Mouse (Mus musculus): ENCODE data around the gene Kcnj15.

Gene Kcnj15

GRCm38 (mm10) chr16:95257266-95257894 is at the start of gene Kcnj15:
Gene Kcnj15 (plus strand): TSS chr16:95257558.
- DNase-seq (ENCODE audit: low spot score): no peak

DNA sequence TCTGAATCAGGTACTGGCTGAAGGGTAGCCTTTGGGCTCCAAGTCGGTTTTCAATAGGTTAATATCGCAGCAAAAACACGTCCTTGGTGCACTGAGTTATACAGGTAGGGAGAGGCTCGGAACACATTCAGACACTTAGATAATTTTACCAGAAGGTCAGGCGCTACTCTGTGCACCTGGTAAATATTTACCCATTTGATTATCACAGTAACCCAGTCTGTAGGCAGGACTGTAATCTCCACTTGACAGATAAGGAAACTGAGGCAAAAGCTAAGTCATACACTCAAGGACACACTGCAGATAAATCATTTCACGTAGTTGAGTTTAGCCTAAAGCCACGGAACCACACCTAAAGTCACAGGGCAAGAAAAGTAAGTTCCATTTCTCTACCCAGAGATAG is 49.1 kb upstream of the Kcnj15 start:
- DNase-seq (ENCODE audit: low spot score): no peak

GRCm38 (mm10) chr16:95209011-95209466 is 48.3 kb upstream of the Kcnj15 start:
- peak; percentile 19 for DNase-seq (ENCODE audit: low spot score)

GRCm38 (mm10) chr16:95214251-95215197 is 42.8 kb upstream of the Kcnj15 start:
- no peak for DNase-seq (ENCODE audit: low spot score)

DNA sequence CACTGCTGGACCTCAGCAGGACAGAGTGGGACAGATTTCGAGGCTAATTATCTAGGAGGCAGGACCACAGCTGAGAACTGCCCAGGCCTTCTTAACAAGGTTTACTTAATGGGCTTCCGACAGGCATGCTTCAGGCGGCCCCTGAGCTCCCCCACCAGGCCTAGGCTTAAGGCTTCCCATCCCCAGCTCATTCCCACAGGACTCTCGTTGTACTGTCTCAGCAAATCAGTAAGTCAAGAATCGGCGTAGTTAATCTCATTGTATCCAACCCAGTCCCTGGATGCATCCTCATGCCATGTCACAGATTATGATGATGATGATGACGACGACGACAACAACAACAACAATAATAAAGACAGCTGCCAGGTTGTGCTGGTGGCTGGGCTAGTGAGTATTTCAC is 41.6 kb upstream of the Kcnj15 start:
- no peak for DNase-seq (ENCODE audit: low spot score)

DNA sequence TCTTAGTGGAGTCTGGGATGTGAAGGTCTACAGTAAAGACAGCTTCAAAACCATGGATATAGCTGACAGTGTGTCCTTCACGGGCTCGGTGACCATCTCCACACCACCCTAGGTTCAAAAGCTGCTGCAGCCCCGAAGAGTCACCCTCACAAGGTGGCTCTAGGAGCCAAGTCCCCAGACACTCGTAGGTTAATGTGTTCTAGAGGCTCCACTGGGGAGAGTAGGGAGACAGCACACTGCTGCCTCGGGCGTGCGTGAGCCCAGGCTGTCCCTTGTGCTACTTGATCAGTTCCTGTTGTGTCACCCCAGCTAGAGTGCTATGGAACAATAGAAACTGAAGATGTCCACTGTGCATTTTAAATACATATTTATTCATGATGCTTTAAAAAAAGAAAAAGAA is 41.0 kb upstream of the Kcnj15 start:
- DNase-seq (ENCODE audit: low spot score): no peak

GRCm38 (mm10) chr16:95216824-95217223 is 40.5 kb upstream of the Kcnj15 start:
- no peak for DNase-seq (ENCODE audit: low spot score)

DNA sequence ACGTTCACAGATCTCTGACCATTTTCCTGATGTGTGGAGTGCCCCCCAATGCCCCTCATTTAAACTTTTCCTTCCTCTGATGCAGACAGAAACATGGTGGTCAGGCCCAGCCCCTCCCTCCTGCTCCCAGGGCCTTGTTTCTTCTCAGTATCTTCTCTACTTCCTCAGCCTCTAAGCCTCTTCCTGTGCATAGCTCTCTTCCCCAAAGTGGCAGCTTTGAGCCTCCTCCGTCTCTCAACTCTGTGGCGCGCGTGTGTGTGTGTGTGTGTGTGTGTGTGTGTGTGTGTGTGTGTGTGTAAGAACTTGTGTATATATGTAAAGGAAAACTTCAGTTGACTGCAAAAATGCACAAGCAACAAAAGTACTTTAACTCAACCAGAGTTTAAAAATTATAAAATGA is 38.6 kb upstream of the Kcnj15 start:
- DNase-seq (ENCODE audit: low spot score): no peak

GRCm38 (mm10) chr16:95219459-95219858 is 37.9 kb upstream of the Kcnj15 start:
- DNase-seq (ENCODE audit: low spot score): no peak

DNA sequence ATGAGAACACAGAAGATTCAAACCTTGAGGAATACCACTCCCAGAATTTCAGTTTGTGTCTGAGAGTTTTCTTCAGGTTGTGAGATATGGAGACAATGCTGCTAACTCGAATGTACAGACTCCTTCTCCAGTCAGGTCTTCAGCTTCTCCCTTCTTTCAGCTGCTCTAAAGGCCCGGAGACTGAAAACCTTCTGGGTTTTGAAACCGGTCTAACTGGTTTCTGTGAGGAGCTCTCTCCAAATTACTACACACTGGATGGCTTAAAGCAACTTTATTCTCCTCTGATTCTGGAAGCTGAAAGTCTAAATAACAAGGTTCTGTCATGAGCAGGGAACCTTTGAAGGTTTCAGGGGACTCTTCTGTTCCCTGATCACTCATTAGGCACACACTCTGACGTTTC is 36.3 kb upstream of the Kcnj15 start:
- DNase-seq (ENCODE audit: low spot score): no peak

- no peak for DNase-seq (ENCODE audit: low spot score)
Observed at GRCm38 (mm10) chr16:95222026-95222718, 35.2 kb upstream of the Kcnj15 start.

- DNase-seq (ENCODE audit: low spot score): no peak
Observed at GRCm38 (mm10) chr16:95223435-95223834, 33.9 kb upstream of the Kcnj15 start.

DNA sequence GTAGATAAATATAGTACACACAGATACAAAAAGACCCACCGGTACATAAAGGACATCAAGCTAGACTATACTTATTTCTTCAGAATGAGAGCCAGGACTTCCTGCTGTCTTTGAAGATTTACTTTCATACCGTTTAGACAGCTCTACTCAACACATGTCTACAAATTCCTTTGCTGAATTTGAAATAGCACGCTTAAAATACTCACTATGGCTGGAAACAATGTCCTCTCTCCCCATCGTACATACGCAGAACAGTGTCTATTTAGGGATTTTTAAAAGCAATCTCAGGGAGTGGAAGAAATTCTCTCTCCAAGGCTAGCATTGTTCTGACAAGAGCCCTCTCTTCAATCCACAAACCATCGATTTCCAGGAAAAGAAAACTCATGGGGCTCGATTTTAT is 32.1 kb upstream of the Kcnj15 start:
- no peak for DNase-seq (ENCODE audit: low spot score)

GRCm38 (mm10) chr16:95231768-95232167 is 25.6 kb upstream of the Kcnj15 start:
- DNase-seq (ENCODE audit: low spot score): no peak

DNA sequence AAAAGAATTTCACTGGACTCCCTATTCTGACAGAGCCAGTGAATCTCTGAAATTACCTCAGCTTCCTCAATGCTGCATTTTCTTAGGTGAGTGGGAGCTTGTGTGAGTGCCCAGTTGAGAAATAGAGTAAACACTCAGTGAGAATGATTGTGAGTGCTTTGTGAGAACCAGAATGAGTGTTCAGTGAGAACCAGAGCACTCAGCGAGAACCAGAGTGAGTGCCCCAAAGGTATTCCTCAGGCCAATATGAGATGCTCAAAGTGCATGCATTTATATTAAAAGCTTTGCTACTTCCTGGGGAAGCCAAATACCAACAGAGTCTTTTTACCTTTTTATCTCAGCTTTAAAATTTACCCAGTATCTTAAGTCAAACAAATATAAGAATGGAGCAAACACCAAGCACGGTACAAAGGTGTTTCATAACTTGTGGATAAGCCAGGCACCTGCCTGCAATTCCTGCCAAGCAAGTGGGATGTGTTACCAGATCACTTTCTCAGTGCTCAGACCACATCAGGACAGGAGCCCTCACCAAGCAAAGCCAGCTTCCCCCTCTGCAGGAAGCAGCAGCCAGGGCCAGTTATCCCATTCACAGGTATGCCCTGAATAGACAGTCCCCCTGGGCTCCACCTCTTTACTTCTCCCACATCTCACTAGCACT is 22.3 kb upstream of the Kcnj15 start:
- no peak for DNase-seq (ENCODE audit: low spot score)

- no peak for DNase-seq (ENCODE audit: low spot score)
Observed at GRCm38 (mm10) chr16:95239209-95239925, 18.0 kb upstream of the Kcnj15 start.

GRCm38 (mm10) chr16:95240688-95241087 is 16.7 kb upstream of the Kcnj15 start:
- DNase-seq (ENCODE audit: low spot score): no peak

- peak; percentile 45 for DNase-seq (ENCODE audit: low spot score)
Observed at GRCm38 (mm10) chr16:95241581-95241980, 15.8 kb upstream of the Kcnj15 start.

DNA sequence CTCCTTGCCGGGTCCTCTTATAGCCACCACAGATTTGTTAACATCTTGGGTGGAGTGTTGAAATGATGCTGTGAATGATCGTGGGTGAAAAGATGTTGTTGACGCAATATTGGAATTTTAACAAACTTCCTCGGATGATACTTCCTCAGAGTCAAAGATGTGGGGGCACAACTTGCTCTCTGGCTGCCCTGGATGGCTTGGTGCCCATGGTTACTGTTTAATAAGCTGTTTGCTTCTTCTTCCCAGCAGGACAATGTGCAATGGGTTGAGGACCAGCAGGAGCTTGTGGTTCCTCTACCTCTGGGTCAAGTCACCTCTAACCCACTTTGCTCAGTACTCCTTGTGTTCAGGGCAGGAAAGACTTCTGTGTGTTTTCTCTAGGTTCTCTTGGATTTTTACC is 15.2 kb upstream of the Kcnj15 start:
- DNase-seq (ENCODE audit: low spot score): no peak

- no peak for DNase-seq (ENCODE audit: low spot score)
Observed at GRCm38 (mm10) chr16:95243401-95243800, 14.0 kb upstream of the Kcnj15 start.

- no peak for DNase-seq (ENCODE audit: low spot score)
Observed at GRCm38 (mm10) chr16:95244626-95245303, 12.6 kb upstream of the Kcnj15 start.

All from layer of hippocampus, adult 11-12 months (tissue).